Mouse (Mus musculus): ENCODE data around the gene Mpzl2. TPM values are rescaled to one million over a fixed set of nuclear protein-coding genes. Genes with fewer than 3 reads are reported as not detected.
"Not testable (repeated sequence)": the region's sequence is repeated elsewhere in the genome, so short reads cannot be mapped to it uniquely, and the experiment has no call there.

Mpzl2 gene
- polyA plus RNA-seq, 1 experiment: 28.8 TPM

DNA sequence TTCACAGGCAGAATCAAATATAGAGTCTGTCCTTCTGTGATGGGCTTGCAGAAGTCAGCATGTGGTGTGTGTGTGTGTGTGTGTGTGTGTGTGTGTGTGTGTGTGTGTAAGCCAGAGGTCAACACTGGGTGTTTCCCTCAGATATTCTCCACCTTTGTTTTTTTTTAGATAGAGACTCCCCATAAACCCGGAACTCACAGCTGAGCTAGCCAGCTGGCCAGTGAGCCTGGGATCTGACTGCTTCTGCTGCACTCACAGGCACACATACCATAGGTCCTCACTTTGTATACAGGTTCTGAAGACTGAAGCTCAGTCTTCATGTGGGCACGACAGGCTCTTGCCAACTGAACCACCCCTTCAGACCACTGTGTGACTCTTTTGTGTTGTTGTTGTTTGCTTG lies 7.3 kb upstream of the Mpzl2 start:
- DNase-seq (ENCODE audit: low read depth): no peak

- no peak for DNase-seq (ENCODE audit: low read depth)
Observed at GRCm38 (mm10) chr9:45034526-45034925, 5.1 kb upstream of the Mpzl2 start.

- DNase-seq (ENCODE audit: low read depth): not testable (repeated sequence)
Observed at GRCm38 (mm10) chr9:45037803-45038202, 1.8 kb upstream of the Mpzl2 start.

GRCm38 (mm10) chr9:45040066-45040845 lies 657 bp downstream of the Mpzl2 start:
- no peak for DNase-seq (ENCODE audit: low read depth)

DNA sequence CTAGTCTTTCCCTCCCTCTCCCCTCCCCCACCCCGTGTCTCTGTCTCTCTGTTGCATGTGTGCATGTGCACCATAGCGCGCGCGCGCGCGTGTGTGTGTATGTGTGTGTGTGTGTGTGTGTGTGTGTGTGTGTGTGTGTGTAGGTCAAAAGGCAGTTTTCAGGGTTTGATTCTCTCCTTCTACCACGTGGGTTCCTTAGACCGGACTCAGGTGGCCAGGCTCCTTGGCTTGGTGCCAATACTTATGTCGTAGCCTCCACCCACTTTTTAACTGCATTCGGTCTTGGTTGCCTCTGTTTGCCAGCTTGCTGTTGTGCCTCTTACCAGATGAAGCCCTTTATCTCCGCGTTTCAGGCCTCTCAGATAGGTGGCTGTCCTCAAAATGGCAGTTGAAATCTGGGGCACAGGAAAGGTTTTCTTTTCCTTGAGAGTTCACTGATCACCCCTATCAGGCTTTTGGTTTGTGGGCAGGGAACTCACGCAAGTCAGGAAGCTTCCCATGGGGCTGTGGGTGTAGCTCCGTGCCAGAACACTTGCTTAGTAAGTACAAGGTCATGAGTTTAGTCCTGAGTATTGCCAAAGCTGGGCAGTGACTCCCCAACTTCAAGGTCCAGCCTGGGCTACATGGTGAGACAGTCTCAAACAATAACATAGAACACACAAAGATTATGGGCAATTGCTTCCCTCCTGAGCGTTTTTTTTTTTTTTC lies 1.7 kb downstream of the Mpzl2 start:
- no peak for DNase-seq (ENCODE audit: low read depth)

GRCm38 (mm10) chr9:45042056-45042720 lies 2.6 kb downstream of the Mpzl2 start:
- DNase-seq (ENCODE audit: low read depth): no peak

DNA sequence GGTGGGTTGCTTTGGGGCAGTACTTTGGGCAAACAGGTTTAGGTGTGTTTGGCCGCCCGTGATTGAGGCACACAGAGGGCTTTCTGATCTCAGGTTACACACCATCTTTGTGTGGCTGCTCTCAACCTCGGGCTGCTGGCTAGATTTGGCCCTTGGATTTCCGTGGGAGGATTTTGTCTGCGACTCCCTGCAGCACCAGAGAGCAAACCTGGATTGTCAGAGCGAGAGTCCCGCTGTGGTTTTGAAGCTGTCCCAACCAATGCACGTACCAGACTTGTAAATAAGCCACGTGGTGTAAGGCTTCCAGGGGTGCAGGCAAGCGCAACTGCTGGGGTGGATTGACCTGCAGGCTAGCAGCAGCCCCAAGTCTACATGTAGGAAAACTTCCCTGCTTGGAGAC lies 3.3 kb downstream of the Mpzl2 start:
- DNase-seq (ENCODE audit: low read depth): no peak

- no peak for DNase-seq (ENCODE audit: low read depth)
Observed at GRCm38 (mm10) chr9:45046973-45047372, 7.4 kb downstream of the Mpzl2 start.

GRCm38 (mm10) chr9:45048511-45048910 lies 8.9 kb downstream of the Mpzl2 start:
- DNase-seq (ENCODE audit: low read depth): no peak

- no peak for DNase-seq (ENCODE audit: low read depth)
Observed at GRCm38 (mm10) chr9:45049731-45050130, 10.1 kb downstream of the Mpzl2 start.

- no peak for DNase-seq (ENCODE audit: low read depth)
Observed at GRCm38 (mm10) chr9:45050301-45050700, 10.7 kb downstream of the Mpzl2 start.

DNA sequence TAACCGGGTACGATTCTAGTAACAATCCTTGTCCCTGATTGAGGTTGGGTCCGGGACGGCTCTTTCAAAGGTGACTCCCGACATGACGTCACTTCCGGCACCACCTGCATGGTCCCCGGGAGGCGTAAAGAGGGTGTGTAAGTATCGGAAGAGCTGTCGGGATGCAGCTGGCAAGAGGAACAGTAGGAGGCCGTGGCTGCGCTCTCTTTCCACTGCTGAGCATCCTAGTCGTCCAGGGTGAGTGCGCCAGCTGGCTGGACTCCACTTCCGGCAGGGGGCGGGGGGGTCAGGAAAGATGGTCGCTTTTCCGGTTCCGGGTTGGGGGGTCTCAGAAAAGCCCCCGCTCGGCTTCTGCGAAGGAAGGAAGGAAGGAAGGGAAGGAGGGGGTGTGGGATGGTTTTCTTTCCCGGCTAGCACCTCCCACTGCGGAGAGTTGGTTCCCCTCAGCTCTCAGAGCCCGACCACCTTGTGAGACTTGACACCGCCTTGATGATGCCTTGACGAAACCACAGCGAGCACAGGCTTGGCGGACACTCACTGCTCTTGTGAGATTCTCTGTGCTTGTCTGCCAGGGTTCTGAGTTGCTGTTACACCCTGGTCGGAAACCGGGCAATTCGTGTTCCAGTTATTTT lies 15.6 kb downstream of the Mpzl2 start, which contains the start of gene Mpzl3:
TSS of gene Mpzl3 (plus strand) at position 105 of the 632 bp plus-strand sequence.
- no peak for DNase-seq (ENCODE audit: low read depth)

DNA sequence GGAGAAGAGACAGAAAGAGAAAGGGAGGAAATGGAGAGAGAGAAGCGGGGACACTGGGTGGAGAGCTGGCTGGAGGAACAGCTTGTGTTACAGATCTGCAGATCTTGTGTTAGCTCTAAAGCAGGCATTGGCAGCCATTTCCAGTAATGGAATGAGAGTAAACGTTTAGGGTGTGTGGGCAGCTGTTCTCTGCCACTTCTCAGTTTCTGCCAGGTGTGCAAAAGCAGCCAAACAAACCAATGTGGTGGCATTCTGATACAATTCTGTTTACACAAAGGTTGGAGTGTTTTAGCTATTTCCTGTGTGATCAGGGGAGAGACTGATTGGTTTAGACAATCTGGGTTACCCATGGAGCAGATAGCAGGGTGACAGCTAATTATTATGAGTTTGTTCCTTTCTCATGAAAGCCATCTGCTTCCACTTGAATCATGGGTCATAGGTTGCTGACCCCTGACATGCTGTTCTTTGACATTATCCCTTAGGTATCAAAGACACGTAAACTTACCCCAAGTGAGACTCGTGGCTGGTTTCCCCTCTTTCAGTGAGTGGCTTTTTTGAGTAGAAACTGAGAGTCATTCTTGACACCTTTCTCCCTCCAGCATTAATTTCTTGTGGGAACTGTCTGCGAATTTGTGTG lies 18.8 kb downstream of the Mpzl2 start:
- DNase-seq (ENCODE audit: low read depth): no peak

- peak; percentile 73 for DNase-seq (ENCODE audit: low read depth)
Observed at GRCm38 (mm10) chr9:45060151-45060550, 20.6 kb downstream of the Mpzl2 start.

DNA sequence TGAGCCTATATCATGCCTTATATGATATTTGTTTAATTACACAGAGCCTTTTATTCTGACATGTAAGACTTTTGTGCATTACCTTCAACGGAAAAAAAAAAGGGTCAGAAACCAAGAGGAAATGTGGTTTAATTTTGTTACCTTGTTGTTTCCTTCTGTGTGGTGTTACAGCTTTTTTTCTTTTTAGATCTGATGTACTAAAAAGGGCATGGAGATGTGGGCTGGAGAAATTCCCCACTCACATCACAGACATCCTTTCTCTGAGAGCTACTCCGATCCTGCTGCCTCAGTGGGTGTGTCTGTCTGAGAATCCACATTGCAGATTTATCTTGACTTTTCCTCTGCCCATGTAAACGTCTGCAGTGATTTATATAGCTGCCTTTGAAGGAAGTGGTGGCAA lies 23.1 kb downstream of the Mpzl2 start:
- DNase-seq (ENCODE audit: low read depth): no peak

- no peak for DNase-seq (ENCODE audit: low read depth)
Observed at GRCm38 (mm10) chr9:45064421-45064820, 24.8 kb downstream of the Mpzl2 start.

DNA sequence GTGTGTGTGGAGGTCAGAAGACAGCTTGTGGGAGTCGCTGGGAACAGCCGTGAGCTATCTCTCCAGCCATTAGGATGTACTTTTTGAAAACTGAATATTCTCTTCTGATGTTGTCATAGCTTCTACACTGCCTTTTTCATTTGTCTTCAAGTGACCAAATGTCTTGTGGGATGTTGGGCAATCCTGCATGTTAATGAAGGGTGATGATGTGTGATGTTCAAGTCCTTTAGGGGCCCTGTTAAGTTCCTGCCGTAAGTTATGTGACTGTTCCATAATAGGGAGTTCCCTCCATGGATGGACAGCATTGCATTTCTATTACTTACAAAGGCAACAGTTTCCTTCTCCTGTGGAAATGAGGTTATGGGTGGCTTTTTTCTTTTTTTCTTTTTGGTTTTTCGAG lies 27.1 kb downstream of the Mpzl2 start:
- no peak for DNase-seq (ENCODE audit: low read depth)

- no peak for DNase-seq (ENCODE audit: low read depth)
Observed at GRCm38 (mm10) chr9:45071800-45072199, 32.2 kb downstream of the Mpzl2 start.

DNA sequence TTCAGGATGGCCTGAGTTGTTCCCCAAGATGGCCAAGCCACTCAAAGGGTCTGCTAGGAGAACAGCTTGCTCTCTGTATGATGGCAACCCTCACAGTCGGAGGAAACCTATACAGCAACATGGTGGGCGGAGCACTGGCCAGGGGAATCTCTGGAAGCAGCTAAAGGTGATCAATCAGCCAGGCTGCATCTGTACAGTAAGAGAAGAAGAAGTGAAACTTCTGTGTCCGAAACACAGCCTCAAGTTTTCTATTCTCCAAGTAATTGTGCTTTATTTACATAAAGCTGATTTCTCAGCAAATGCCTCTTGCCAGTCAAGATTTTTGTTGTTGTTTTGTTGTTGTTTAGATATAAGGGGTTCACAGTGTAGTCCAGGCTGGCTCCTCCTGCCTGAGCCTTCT lies 38.3 kb downstream of the Mpzl2 start:
- no peak for DNase-seq (ENCODE audit: low read depth)

DNA sequence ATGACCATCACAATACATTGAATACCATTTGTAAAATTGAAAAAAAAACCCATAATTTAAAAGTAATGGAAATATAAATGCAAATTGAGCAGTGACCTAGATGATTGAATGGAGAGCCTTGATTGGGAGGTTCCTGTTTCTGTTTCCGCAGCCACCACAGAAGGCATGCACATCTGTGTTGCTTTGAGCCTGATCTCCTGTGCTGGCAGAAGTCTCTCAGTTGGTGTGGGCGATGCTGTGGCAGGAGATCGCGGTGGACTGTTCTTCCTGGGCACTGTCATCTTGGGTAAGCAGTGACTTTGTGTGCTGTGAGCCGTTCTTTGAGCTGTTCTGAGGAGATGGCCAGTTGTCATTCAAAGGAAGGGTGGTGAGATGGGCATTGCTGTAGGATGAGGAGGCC lies 39.4 kb downstream of the Mpzl2 start, which contains the start of gene Jaml:
TSS of gene Jaml (plus strand) at position 173 of the 400 bp plus-strand sequence.
- DNase-seq (ENCODE audit: low read depth): no peak

DNA sequence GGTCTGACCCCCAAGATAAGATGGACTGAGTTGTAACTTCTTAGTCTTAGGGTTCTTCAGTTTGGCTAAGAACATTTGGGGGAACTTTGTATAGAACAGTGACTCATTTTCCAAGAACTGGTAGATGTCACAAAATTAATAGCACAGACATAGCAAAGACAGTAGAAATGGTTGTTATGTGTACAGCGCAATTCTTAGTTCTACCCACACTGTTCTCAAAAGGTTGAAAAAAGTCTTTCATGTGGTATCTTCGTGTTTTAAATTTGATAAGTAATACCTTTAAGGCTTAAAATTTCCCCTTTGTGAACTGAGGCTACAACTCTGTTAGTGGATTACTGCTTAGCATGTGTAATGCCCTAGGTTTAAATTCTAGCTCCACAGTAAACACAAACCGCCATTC lies 43.5 kb downstream of the Mpzl2 start:
- DNase-seq (ENCODE audit: low read depth): no peak

DNA sequence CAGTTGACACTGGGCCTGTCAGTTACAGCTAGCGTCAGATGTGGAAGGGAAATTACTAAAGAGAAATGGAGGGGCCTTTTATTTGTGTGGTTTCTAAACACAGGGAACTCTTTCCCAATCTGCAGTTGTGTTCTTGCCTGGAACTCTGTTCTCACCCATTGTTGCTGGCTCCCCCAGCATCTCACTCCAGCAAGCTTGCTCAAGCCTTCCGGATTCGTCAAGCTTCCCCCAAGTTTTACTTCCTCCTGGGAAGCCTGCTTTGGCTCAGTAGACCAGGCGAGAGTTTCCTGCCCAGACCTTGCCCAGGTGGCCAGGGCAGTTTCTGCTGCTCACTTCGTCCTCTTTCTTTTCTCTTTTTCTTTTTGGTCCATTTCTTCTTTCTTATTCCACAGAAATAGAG lies 45.0 kb downstream of the Mpzl2 start:
- DNase-seq (ENCODE audit: low read depth): no peak
